Mouse (Mus musculus) left cerebral cortex, adult 18-20 months (tissue): Measurements from ENCODE around the gene Miip. TPM values are rescaled to one million over a fixed set of nuclear protein-coding genes. Genes with fewer than 3 reads are reported as not detected.
"Not testable (repeated sequence)": the region's sequence is repeated elsewhere in the genome, so short reads cannot be mapped to it uniquely, and the experiment has no call there.

Source experiments
- DNase-seq, 2 experiments: peaks; one replicate each; pipeline ENCODE4 v3.0.0; 2021 to 2022; ENCODE audit warnings: low spot score in 2 of 2, mixed read lengths in 1 of 2
- total RNA-seq, 2 experiments: library from RNA; stranded (reverse); gene quantifications; 2 replicates each; pipeline ENCODE4 v1.2.3; 2021

Miip gene
- total RNA-seq, 2 experiments from 2014 or later = 15.1 to 15.5 TPM

GRCm38 (mm10) chr4:147875852-147876575 lies 7.4 kb upstream of the Miip start:
- DNase-seq = no peak

DNA sequence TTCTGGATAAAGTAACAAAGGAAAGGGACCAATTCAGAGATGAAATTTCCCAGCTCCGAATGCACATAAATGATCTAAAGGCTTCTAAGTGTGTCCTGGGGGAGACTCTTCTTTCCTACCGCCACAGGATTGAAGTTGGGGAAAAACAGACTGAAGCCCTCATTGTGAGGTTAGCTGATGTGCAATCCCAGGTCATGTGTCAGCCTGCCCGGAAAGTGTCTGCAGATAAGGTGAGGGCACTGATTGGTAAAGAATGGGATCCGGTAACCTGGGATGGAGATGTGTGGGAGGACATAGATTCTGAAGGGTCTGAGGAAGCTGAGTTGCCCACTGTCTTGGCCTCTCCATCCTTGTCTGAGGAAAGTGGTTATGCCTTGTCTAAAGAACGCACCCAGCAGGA lies 622 bp upstream of the Miip start:
- no peak for DNase-seq

DNA sequence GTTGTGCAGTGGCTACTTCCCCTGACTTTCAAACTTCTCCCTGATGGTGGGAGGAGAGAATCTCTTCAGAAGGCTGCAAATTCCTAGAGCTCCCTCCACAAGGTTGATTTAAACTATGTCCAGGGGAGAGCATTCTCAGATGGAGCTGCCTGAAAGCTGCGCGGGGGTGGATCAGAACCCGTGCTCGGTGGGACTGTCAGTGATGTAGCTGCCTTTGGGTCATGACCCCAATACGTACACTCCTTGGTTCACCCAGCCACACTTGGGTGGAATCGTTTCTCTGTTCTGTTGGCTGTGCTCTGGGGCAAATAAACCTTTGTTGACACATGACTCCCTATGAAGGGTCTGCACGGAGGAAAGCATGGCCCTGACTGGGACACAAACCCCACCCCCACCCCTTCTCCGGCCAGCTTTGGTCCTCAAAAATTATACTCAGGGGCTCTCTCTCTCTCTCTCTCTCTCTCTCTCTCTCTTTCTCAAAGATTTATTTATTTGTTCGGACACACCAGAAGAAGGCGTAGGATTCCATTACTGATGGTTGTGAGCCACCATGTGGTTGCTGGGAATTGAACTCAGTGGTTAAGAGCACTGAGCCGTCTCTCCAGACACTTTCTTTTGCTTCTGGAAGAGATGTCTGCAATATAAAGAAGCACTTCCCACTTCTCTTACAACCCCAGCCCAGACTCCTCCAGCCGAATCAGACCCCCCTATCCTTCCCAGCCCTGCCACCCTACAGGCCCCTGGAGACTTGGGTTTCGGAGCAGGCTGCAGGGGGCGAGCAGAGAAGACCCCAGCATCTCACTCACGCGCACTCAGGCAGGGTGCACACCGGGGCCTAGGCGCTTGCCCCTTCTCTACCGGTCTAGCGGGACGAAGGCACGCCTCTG lies 810 bp downstream of the Miip start:
- DNase-seq = no peak

DNA sequence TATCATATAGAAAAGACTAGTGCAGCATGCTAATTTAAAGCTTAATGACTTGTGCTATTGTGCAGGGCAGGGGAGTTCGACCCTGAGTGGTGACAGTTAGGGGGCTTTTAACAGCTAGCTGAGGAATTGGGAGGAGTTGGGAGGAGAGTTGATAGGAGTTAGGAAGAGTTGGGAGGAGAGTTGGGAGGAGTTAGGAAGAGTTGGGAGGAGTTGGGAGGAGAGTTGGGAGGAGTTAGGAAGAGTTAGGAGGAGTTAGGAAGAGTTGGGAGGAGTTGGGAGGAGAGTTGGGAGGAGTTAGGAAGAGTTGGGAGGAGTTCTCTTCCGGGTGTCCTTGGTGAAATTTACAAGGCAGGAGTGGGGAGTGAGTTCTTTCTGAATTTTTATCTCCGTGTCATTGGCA lies 1.8 kb downstream of the Miip start:
- DNase-seq = not testable (repeated sequence)

GRCm38 (mm10) chr4:147866056-147866455 lies 2.6 kb downstream of the Miip start:
- no peak for DNase-seq

GRCm38 (mm10) chr4:147865651-147866050 lies 3.0 kb downstream of the Miip start:
- no peak for DNase-seq

DNA sequence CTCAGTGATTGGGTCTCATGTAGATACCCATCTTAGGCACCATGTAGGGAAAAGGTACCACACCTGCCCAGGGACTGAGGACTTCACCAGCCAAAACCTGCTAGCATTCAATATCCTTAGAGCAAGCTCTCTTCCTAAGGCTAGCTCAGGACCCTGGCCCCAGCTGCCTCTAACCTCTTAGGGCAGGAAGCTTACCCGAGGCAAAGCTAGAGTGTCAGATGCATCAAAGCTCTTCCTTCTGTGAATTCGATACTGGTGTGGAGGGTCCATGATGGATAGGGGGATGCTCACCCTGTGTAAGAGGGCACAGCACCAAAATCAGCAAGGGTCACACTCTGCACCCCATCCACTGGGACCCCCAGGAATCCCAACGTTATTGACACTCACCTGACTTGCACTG lies 6.6 kb downstream of the Miip start:
- DNase-seq = no peak

DNA sequence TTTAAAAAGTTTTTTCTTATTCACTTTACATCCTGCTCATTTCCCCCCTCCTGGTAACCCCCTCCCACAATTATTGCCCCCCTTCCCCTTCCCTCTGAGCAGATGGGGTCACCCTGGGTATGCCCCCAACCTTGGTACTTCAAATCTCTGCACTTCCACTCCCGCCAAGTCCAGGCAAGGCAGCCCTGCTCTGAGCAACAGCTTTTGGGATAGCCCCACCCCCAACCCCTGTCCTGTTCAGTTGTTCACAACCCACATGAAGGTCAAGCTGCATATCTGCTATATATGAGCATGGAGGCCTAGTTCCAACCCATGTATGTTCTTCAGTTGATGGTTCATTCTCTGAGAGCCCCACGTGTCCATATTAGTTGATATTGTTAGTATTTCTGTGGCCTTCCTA lies 17.8 kb downstream of the Miip start:
- DNase-seq = no peak

DNA sequence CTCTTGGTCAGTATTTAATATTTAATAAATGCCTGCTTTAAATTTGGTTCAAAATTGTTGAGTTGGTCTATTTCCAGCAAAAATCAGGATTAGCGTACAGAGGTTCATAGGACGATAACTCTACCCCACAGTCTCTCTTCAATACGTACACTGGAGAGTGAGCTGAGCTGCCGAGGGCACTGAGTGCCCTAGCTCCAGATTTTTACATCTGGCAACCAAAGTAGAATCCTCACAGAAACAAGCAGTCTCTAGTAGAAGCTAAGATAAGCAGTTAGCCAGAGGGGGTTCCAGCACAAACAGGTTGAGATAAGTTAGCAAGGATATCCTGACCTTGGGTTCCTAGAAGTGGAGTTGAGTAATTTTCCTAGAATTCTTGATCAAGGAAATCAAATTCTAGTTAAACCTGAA lies 20.0 kb downstream of the Miip start:
- DNase-seq = no peak

DNA sequence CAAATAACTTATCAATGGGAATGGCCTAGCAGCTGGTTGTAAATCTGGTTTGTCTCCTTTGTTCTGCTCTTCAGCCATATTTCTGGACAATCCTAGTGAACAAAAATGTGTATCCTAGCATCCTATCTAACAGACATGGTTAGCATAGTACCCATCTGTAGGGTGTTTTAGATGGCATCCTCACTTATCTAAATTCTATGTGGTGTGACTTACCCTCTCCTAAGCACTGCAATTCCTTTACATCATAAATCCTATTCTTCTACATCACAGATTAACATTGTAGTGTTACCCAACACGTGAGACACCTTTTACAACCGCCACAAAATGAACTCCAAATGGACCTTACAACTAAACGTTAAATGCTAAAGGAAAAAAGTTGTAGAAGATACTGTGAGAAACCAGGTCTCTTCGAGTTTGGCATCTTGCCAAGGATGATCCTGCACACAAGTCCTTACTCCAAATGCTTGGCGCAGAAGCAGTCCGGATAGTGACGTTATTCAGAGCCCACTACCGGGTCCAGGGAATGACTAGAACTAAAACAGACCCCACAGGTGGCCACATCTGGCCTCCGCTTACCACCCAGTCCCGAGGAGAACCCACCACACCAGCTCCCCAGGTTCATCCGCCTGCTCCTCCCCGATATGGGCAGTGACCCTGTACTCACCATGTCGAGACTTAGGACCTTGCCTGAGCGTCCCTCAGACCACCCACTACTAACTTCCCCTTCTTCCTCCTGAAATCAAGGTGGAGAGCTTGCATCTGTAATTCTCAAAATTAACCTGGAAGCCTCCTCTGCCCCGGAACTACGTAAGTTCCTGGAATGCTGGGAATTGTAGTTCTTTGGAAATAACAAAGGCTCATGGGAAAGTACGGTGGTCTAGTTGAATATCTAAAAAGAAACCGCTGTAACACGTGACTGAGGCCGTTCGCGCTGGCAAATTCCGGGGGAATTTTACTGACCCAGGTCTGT lies 20.7 kb downstream of the Miip start, which contains the start of gene Zfp933:
Gene Zfp933 (minus strand): TSS at position 753 of the 970 bp plus-strand sequence.
- DNase-seq = peak; percentile 64 to 75

DNA sequence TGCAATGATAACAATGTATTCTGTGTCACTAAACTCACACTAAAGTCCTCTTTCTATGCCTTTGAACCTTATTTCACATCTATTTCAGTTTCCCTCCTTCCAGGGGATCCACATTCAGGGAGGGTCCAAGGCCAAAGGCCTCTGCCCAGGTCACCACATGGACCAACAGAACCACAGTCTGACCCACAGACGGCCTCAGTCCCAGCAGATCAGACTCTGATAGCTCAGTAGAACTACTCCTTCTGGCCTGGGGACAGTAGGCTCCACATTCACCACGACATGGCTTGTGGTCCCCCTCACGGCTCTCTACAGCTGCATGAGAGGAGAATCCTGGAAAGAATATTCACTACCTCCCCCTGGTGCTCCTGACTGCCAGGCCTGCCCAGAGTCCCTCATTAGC lies 25.7 kb downstream of the Miip start:
- DNase-seq = no peak

- peak in 1 of 2 experiments; percentile 19 for DNase-seq
Observed at GRCm38 (mm10) chr4:147839282-147839681, 29.3 kb downstream of the Miip start.

DNA sequence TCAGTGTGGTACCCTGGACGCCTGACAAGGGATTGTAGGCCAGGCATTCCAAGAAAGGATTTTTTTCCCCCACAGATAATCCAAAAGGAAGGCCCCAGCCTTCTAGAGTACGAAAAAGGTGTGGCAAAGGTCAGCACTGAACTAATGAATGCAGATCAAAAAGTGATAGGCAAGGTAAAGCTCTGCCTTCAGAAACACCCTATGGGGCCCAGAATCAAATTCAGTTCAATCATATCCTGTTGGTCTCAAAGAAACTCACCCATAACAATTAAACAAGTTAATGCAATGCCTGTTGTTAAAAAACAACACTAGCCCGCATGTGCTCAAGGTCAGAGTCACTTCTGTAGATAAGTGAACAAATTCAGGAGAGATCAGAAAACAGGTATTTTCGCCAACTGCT lies 44.2 kb downstream of the Miip start:
- DNase-seq = no peak

DNA sequence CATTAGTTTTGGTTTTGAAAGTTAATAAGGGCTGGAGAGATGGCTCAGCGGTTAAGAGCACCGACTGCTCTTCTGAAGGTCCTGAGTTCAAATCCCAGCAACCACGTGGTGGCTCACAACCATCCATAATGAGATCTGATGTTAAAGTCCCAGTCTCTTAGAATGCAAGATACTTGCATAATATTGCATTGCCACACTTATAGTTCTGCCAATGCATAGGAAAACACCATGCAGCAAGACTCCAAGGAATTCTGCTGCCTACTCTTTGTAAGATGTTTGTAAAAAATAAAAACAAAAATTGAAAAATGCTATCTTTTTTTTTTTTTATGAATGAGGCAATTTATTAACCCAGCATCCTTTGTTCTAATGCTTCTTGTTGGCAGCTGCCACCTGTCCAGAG lies 47.2 kb downstream of the Miip start:
- not testable (repeated sequence) for DNase-seq

DNA sequence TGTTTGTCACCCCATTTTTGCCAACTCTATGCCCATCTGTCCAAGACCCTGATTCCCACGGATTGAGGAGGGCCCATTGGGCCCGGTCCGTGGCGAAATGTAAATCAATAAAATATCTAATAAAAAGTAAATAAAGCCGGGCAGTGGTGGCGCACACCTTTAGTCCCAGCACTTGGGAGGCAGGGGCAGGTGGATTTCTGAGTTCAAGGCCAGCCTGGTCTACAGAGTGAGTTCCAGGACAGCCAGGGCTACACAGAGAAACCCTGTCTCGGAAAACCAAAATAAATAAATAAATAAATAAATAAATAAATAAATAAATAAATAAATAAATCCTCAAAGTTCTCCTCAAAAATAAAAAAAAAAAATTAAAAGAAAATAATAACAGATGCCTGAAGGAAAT lies 49.0 kb downstream of the Miip start:
- DNase-seq = not testable (repeated sequence)

- DNase-seq = no peak
Observed at GRCm38 (mm10) chr4:147814592-147815167, 53.9 kb downstream of the Miip start.

- DNase-seq = no peak
Observed at GRCm38 (mm10) chr4:147813249-147813765, 55.3 kb downstream of the Miip start.
